Mouse (Mus musculus) fat pad, adult 2 months (tissue): Measurements from ENCODE around the gene Strbp.

Source experiments
- DNase-seq: peaks from one replicate; pipeline ENCODE4 v3.0.0-alpha.2; 2011; ENCODE audit warnings: low read depth, low spot score; ENCODE audit errors: extremely low read depth

Strbp gene

GRCm38 (mm10) chr2:37703230-37703954 lies at the start of gene Strbp:
Gene Strbp (minus strand): TSS chr2:37703859.
- no peak for DNase-seq

- no peak for DNase-seq
Observed at GRCm38 (mm10) chr2:37751114-37751513, 47.5 kb upstream of the Strbp start.

GRCm38 (mm10) chr2:37749323-37749722 lies 45.7 kb upstream of the Strbp start:
- DNase-seq = no peak

GRCm38 (mm10) chr2:37748442-37749066 lies 44.9 kb upstream of the Strbp start:
- no peak for DNase-seq

- DNase-seq = no peak
Observed at GRCm38 (mm10) chr2:37747909-37748308, 44.2 kb upstream of the Strbp start.

- DNase-seq = no peak
Observed at GRCm38 (mm10) chr2:37746293-37747049, 42.8 kb upstream of the Strbp start.

- no peak for DNase-seq
Observed at GRCm38 (mm10) chr2:37744773-37745395, 41.2 kb upstream of the Strbp start.

- peak; percentile 42 for DNase-seq
Observed at GRCm38 (mm10) chr2:37741806-37742554, 38.3 kb upstream of the Strbp start.

GRCm38 (mm10) chr2:37735807-37736188 lies 32.1 kb upstream of the Strbp start:
- DNase-seq = no peak

- no peak for DNase-seq
Observed at GRCm38 (mm10) chr2:37734979-37735806, 31.5 kb upstream of the Strbp start.

- no peak for DNase-seq
Observed at GRCm38 (mm10) chr2:37731241-37731801, 27.7 kb upstream of the Strbp start.

GRCm38 (mm10) chr2:37724231-37724630 lies 20.6 kb upstream of the Strbp start:
- no peak for DNase-seq

GRCm38 (mm10) chr2:37723501-37724090 lies 19.9 kb upstream of the Strbp start:
- DNase-seq = no peak

- DNase-seq = no peak
Observed at GRCm38 (mm10) chr2:37722674-37723465, 19.2 kb upstream of the Strbp start.

GRCm38 (mm10) chr2:37716266-37716665 lies 12.6 kb upstream of the Strbp start:
- DNase-seq = no peak

GRCm38 (mm10) chr2:37715364-37715763 lies 11.7 kb upstream of the Strbp start:
- no peak for DNase-seq

- no peak for DNase-seq
Observed at GRCm38 (mm10) chr2:37713100-37713499, 9.4 kb upstream of the Strbp start.

GRCm38 (mm10) chr2:37708835-37709234 lies 5.2 kb upstream of the Strbp start:
- DNase-seq = no peak
